Mouse (Mus musculus): Measurements from ENCODE around the gene Mst1.

The Mst1 gene

DNA sequence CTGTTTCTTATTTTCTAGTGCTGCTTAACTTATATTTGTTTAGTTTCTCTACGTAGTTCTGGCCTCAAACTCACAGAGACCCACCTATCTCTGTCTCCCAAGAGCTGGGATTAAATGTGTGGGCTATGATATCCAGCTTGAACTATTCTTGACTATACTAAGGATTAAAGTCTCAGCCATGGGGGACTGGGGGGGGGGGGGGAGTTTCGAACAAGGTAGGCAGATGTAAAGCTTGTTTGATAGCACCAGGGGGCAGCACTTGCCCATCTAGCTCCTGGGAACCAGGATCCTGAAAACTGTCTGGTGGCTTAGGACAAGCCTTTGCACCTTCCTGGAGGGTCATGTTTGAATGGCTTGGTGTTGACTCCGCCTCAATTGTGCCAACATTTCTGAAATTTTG is 15.3 kb downstream of the Mst1 start:
- no peak for DNase-seq (ENCODE audit: low spot score in 2 of 2)

- DNase-seq (ENCODE audit: low spot score in 2 of 2): no peak
Measured at GRCm38 (mm10) chr9:108095949-108096712, 15.9 kb downstream of the Mst1 start.

DNA sequence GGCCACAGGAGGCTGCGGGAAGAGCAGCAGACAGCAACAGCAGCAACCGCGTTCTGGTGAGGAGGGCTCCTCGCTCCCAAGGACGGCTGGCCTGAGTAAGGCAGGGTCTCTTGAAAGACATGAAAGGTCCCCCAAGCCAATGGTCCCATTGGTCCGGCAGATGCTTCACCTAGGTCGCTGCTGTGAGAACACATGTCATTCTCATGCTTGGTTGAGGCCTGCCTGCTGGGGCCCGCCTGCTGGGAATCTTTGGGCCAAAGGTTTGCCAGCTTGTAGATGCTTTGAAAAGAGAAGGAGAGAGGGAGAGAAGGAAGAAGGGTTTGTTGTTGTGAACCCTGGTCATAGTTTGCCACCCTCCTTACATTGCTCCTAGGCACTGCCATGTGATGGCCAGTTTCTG is 19.4 kb downstream of the Mst1 start:
- DNase-seq (ENCODE audit: low spot score in 2 of 2): no peak

DNA sequence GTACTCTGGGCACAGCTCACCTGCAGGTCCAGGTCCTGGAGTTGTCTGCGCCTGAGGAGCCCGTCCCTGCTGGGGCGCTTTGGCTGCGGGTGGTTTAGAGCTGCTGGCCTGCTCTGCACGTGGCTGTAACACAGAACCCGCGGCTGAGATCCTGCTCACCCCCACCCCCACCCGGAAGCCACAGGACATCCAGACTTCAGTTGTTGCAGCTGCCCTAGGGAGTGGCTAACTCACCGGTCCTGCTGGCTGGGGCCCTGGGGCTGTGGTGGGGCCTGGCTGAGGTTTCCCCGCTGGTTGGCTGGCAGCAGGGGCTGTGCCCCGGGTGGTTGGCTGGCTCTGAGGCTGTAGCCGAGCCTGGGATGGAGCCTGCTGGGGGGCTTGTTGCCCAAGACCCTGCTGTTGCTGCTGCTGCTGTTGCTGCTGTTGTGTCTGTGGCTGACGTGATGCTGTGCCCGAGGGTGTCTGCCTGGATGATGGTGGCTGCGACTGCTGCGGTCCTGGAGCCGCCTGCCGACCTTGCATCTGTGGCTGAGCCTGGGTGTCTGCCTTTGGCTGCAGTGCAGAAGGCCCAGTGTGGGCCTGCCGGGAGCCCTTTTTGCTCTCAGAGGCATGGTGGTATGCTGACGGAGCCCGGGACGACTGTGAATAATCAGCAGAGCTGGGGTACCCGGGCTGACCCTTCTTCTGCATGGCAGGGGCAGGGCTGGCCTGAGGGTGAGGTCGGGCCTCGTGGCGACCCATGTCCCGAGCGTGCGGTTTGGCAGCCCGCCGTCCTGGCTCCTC is 24.7 kb downstream of the Mst1 start:
- DNase-seq (ENCODE audit: low spot score in 2 of 2): no peak

GRCm38 (mm10) chr9:108105549-108105863 is 25.3 kb downstream of the Mst1 start:
- DNase-seq (ENCODE audit: low spot score in 2 of 2): no peak

GRCm38 (mm10) chr9:108106090-108106489 is 25.9 kb downstream of the Mst1 start:
- no peak for DNase-seq (ENCODE audit: low spot score in 2 of 2)

DNA sequence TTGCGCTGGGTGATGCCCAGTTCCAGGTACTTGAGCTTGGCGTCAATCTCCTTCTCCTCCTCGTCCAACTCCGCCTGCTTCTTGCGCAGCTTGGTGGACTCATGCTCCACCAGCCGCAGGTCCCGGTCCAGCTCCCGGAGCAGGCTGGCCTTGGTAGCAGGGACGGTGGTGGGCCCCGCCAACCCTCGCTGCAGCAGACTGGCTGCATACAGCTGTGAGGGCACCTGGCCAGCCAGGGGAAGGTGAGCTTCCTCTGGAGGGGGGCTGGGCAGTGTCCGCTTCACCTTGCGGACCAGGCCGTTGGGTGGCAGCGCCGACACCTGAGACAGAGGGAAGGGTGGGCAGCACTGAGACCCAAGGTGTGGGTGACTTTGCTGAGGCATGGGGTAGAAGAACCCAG is 27.6 kb downstream of the Mst1 start:
- no peak for DNase-seq (ENCODE audit: low spot score in 2 of 2)

GRCm38 (mm10) chr9:108110160-108110559 is 29.9 kb downstream of the Mst1 start:
- no peak for DNase-seq (ENCODE audit: low spot score in 2 of 2)

DNA sequence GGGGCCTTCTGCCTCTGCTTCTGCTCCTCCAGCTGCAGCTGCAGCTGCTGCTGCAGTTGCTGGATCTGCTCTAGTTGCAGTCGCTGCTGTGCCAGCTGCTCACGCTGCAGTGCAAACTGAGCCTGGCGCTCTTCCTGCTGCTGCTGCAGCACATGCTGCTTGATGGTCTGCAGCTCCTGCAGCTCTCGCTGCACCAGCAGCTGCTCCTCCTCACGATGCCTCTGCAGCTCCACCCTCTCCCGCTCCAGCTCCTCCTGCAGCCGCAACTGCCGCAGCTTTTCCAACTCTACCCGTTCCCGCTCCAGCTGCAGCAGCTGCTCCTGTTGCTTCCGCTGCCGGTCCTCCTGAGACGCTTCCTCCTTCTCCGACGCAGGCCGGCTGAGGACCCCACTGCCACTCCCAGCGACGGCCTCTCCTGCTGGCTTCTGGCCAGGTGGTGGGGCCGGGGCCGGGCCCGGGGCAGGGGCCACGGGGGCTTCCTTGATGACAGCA is 30.9 kb downstream of the Mst1 start:
- DNase-seq (ENCODE audit: low spot score in 2 of 2): no peak

- DNase-seq (ENCODE audit: low spot score in 2 of 2): no peak
Measured at GRCm38 (mm10) chr9:108111593-108112121, 31.4 kb downstream of the Mst1 start.

- no peak for DNase-seq (ENCODE audit: low spot score in 2 of 2)
Measured at GRCm38 (mm10) chr9:108112719-108113340, 32.6 kb downstream of the Mst1 start.

- no peak for DNase-seq (ENCODE audit: low spot score in 2 of 2)
Measured at GRCm38 (mm10) chr9:108115290-108116077, 35.2 kb downstream of the Mst1 start.

- no peak for DNase-seq (ENCODE audit: low spot score in 2 of 2)
Measured at GRCm38 (mm10) chr9:108117143-108117542, 36.9 kb downstream of the Mst1 start.

GRCm38 (mm10) chr9:108119891-108120411 is 39.7 kb downstream of the Mst1 start:
- no peak for DNase-seq (ENCODE audit: low spot score in 2 of 2)

DNA sequence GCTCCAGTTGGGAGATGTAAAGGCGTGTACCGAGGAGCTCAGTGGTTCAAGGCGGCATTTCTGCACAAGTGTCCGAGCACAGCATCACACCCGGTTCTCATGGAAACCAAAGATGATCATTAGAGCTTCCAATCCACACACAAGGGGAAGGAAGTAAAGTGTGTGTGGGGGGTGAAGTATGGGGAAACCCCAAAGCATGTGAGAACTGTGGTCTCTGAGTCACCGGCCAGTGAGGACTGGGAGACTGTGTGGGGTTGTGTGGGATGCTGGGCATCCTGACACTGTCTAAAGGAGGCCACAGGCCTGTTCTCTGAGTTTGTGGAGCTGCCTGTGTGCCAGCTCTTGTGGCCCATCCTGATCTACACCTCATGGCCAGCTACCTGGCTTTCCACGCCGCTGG is 40.4 kb downstream of the Mst1 start:
- no peak for DNase-seq (ENCODE audit: low spot score in 2 of 2)

DNA sequence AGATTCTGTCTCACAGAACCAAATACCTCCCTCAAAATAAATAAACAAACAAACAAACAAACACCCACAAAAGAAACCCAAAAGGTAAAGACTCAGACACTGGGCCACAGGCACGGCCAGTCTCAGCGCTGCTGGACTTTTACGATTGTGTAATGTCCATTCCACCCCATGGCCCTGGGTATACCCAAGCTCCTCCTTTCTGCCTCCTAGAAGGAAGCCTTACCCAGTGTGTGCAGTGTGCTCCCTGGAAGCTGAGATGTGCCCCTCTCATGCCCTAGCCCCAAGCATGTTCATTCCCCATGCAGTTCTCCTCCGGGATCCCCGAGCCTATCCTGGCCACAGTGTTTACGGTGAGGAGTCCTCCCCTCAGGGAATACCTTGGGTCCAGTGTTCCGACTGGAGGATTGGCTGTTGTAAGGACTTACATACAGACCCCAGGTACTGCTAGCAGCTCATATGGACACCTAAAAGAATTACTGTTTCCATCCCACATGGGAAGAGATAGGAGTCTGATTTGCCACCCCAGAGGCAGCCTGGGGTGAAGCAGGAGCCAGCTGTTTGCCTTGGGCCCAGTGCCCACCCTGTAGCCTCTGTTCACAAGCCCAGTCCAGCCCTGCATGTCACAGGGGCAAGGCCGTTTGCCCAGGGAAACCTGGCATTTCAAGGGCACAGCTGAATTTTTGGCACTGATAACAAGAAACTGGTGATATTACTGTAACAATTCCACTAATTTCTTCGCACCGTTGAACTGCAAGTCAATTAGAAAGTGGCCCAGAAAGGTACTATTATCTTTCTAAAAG is 41.1 kb downstream of the Mst1 start:
- DNase-seq (ENCODE audit: low spot score in 2 of 2): no peak

GRCm38 (mm10) chr9:108123916-108124315 is 43.7 kb downstream of the Mst1 start:
- no peak for DNase-seq (ENCODE audit: low spot score in 2 of 2)

GRCm38 (mm10) chr9:108125731-108126130 is 45.5 kb downstream of the Mst1 start:
- no peak for DNase-seq (ENCODE audit: low spot score in 2 of 2)

DNA sequence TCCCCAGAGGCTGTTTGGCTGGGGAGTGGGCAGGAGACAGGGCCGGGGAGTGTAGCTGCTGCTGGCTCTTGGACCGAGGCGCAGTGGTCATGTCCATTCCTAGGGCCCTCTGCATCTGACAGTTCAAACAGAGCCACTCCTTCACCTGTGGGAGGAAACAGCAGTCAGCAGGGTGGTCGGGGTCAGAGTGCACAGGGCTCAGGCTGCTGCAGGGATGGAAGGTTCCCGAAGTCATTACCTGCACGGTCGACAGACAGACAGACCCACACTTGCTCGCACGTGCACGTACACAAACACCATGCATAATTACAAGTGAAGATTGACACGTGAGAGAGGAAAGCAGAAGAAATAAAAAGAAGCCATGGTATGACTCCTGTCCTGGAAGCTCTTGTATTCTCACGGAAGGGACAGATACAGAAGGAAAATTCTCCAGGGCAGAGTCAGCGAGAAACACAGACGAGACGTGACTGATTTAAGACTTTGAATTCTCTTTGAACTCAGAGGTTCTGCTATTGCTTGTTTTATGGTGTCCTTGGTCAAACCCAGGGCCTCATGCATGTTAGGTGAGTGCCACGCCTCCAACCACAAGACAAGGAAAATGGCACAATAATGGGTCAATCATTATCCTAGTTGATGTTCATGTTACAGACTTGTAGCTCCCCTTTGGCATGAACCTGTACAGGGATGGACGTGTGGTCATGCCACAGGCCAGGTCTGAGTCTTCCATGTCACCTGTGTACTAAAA is 46.4 kb downstream of the Mst1 start:
- no peak for DNase-seq (ENCODE audit: low spot score in 2 of 2)

DNA sequence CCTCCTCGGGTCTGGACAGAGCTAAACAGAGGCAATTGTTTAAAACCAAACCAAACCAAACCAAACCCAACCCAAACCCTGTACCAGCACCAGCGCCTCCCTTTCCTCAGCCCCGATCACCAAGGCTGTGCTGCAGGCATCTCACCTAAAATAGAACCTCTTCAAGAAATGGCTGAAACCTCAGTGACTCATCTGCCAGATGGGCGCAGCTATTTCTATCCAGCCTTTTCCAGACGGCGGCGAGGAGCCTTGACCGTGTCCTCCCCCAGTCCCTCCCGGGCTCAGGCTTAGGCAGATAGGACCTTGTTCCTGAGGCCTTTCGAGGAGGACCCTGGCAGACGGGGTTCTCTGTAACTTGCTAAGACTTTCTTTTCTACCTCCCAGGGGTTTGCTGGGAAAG is 48.0 kb downstream of the Mst1 start:
- no peak for DNase-seq (ENCODE audit: low spot score in 2 of 2)

Data from frontal cortex, postnatal 10 days (tissue).